Mouse (Mus musculus): ENCODE results near the gene Rasl11b. TPM values are rescaled to one million over a fixed set of nuclear protein-coding genes. Genes with fewer than 3 reads are reported as not detected.

Rasl11b gene
- polyA plus RNA-seq, 1 experiment from 2014 or later: 148 TPM

- no peak overlapping the region for H3K4me2 ChIP-seq
- H3K9me3 ChIP-seq: no peaks in the 10 kb centered on the region
- H3K9ac ChIP-seq: no peak overlapping the region
- no peak overlapping the region; the same call in 1 of the 2 replicates for H3K27ac ChIP-seq
- H3K27me3 ChIP-seq: no peaks in the 10 kb centered on the region
- WGBS: 57% methylated on average over 7 of the region's 7 CpGs
- no peak overlapping the region for H3K4me3 ChIP-seq
- peaks cover 75% of the 10 kb centered on the region for H3K4me1 ChIP-seq
- H3K36me3 ChIP-seq: no peaks in the 10 kb centered on the region
- ATAC-seq (ENCODE audit: insufficient number of reproducible peaks, insufficient read depth, low FRiP score, low TSS enrichment, low read depth): no peak
Observed at GRCm38 (mm10) chr5:74164547-74164946, 30.5 kb upstream of the Rasl11b start.

DNA sequence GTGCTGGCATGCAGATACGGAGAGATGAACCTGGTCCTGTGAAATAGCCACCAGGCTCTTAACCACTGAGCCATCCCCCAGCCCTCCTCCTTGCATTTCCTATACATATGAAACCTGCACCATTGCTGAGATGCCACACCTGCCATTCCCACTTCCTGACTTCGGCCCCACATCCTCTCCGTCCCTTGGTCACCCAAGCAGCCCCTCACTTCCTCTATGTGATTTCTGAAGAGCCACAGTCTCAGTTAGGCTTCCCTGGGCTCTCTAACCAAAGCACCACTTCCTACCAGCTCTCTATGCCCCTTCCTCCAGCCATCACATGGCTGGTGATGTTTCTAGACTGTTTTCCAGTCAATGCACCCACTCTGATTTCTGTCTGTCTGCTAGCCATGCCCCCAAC, 28.4 kb upstream of the Rasl11b start:
- ATAC-seq (ENCODE audit: insufficient number of reproducible peaks, insufficient read depth, low FRiP score, low TSS enrichment, low read depth): no peak
- H3K9me3 ChIP-seq: no peaks in the 10 kb centered on the region
- no peaks in the 10 kb centered on the region for H3K27me3 ChIP-seq
- H3K4me2 ChIP-seq: no peak overlapping the region
- H3K4me3 ChIP-seq: no peak overlapping the region
- WGBS: 78% methylated on average over 3 of the region's 3 CpGs
- H3K36me3 ChIP-seq: no peaks in the 10 kb centered on the region
- no peak overlapping the region for H3K27ac ChIP-seq
- H3K4me1 ChIP-seq: peaks cover 57% of the 10 kb centered on the region
- H3K9ac ChIP-seq: no peak overlapping the region

DNA sequence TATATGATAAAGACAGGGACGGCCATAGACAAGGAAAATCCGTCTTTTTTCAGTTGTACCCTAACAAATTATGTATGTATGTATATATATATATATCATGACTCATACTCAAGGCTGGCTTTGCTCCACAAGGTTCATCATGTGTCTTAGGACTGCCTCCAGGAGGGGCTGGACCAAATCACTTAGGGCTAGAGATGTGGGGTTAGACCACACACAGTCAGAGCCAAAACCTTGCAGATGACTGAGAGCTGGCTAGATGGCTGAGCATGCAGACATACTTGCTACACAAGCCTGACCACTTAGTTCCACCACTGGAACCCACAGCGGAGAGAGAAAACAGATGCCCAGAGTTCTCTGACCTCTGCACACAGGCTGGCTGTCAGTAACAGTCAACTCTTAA, 27.0 kb upstream of the Rasl11b start:
- H3K4me3 ChIP-seq: no peak overlapping the region
- H3K4me2 ChIP-seq: no peak overlapping the region
- no peak for ATAC-seq (ENCODE audit: insufficient number of reproducible peaks, insufficient read depth, low FRiP score, low TSS enrichment, low read depth)
- H3K9me3 ChIP-seq: no peaks in the 10 kb centered on the region
- H3K27ac ChIP-seq: no peak overlapping the region
- no peaks in the 10 kb centered on the region for H3K36me3 ChIP-seq
- peaks cover 57% of the 10 kb centered on the region for H3K4me1 ChIP-seq
- no peak overlapping the region for H3K9ac ChIP-seq
- 51% methylated on average over 3 of the region's 3 CpGs for WGBS
- H3K27me3 ChIP-seq: no peaks in the 10 kb centered on the region

DNA sequence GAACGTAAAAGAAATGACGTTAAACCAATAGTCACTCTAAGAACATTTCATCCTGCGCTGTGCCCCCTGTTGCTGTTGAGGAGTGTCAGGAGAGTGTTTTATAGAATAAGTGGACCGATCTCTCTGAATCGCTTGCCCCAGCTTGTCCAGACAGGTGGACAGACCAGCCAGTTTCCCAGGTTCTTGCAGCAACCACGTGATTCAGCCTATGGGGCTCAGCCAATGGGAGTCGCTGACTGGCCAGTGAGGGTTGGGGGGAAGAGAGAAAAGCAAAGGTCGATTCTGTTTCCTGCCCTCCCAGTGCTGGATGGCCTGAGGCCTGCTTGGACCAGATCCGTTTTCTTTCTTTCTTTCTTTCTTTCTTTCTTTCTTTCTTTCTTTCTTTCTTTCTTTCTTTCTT, 23.3 kb upstream of the Rasl11b start:
- H3K4me3 ChIP-seq: no peak overlapping the region
- H3K27ac ChIP-seq: peak overlapping the region; percentile 90
- H3K9me3 ChIP-seq: no peaks in the 10 kb centered on the region
- WGBS: 52% methylated on average over 9 of the region's 9 CpGs
- no peak for ATAC-seq (ENCODE audit: insufficient number of reproducible peaks, insufficient read depth, low FRiP score, low TSS enrichment, low read depth)
- no peak overlapping the region for H3K9ac ChIP-seq
- H3K36me3 ChIP-seq: no peaks in the 10 kb centered on the region
- H3K27me3 ChIP-seq: no peaks in the 10 kb centered on the region
- H3K4me2 ChIP-seq: no peak overlapping the region
- H3K4me1 ChIP-seq: peaks cover 72% of the 10 kb centered on the region

GRCm38 (mm10) chr5:74172208-74172607, 22.9 kb upstream of the Rasl11b start:
- Histone ChIP-seq H3K27ac (peak overlapping the region; percentile 90), H3K4me1 (peaks cover 76% of the 10 kb centered on the region), H3K4me2 (peak overlapping the region; percentile 38), H3K9ac (no peak overlapping the region), H3K36me3 (no peaks in the 10 kb centered on the region), H3K9me3 (no peaks in the 10 kb centered on the region), H3K27me3 (no peaks in the 10 kb centered on the region), H3K4me3 (no peak overlapping the region)
- 16% methylated on average over 12 of the region's 12 CpGs for WGBS
- ATAC-seq (ENCODE audit: insufficient number of reproducible peaks, insufficient read depth, low FRiP score, low TSS enrichment, low read depth): no peak

- Histone ChIP-seq H3K27me3 (no peaks in the 10 kb centered on the region), H3K27ac (peak overlapping the region; percentile 90), H3K9ac (no peak overlapping the region; the same call in 1 of the 2 replicates), H3K4me3 (no peak overlapping the region), H3K4me1 (peaks cover 71% of the 10 kb centered on the region), H3K36me3 (no peaks in the 10 kb centered on the region), H3K9me3 (no peaks in the 10 kb centered on the region), H3K4me2 (peak overlapping the region; percentile 38)
- 0 out of 2 replicates have a peak, but pooled peaks have one; percentile 26 for ATAC-seq (ENCODE audit: insufficient number of reproducible peaks, insufficient read depth, low FRiP score, low TSS enrichment, low read depth)
- WGBS: 40% methylated on average over 18 of the region's 18 CpGs
Observed at GRCm38 (mm10) chr5:74173162-74173844, 21.8 kb upstream of the Rasl11b start.

DNA sequence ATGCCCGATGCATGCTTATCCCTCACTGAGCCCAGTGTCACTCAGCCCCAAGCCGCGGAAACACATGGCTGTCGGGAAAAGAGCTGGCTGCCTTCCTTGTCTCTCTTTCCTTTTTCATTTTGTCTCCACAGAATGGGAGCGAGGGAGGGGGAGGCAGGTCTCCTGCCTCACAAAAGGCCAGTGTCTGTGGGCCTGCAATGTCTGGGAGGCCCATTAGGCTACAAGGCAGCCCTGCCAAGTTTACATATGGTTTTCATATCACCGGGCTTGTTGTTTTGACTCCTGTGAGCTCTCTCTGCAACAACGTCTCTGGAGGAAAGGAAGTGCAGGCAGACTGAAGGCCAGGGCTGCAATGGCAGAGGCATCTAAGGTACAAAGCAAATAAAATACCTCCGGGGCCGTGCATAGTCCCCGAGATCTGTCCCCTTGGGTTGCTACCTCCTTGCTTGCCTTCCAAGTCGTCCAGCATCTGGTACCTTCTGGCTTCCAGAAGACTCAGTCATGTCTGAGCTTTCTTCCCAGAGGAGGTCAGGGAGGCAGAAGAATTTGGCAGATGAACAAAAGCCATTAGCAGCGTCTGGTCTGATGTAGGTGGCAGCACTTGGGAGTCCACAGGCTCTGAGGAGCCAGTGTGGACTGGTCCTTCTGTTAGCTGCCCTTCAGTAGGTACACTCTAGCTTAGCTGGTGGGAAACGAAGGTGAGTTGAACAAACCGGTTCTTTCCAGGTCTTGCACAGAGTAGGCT, 19.4 kb upstream of the Rasl11b start:
- H3K4me3 ChIP-seq: no peak overlapping the region
- H3K27ac ChIP-seq: peak overlapping the region; percentile 91
- 0 out of 2 replicates have a peak overlapping the region, but pooled peaks have one; percentile 1 for H3K9ac ChIP-seq
- no peaks in the 10 kb centered on the region for H3K36me3 ChIP-seq
- peak overlapping the region; percentile 42 for H3K4me2 ChIP-seq
- no peaks in the 10 kb centered on the region for H3K9me3 ChIP-seq
- ATAC-seq (ENCODE audit: insufficient number of reproducible peaks, insufficient read depth, low FRiP score, low TSS enrichment, low read depth): 0 out of 2 replicates have a peak, but pooled peaks have one; percentile 17
- H3K27me3 ChIP-seq: no peaks in the 10 kb centered on the region
- peaks cover 74% of the 10 kb centered on the region for H3K4me1 ChIP-seq
- WGBS: 23% methylated on average over 14 of the region's 14 CpGs

GRCm38 (mm10) chr5:74180216-74180615, 14.9 kb upstream of the Rasl11b start:
- no peak overlapping the region for H3K9ac ChIP-seq
- WGBS: 37% methylated on average over 10 of the region's 10 CpGs
- H3K9me3 ChIP-seq: no peaks in the 10 kb centered on the region
- no peak for ATAC-seq (ENCODE audit: insufficient number of reproducible peaks, insufficient read depth, low FRiP score, low TSS enrichment, low read depth)
- peaks cover 61% of the 10 kb centered on the region for H3K4me1 ChIP-seq
- H3K4me2 ChIP-seq: no peak overlapping the region
- H3K27ac ChIP-seq: no peak overlapping the region
- H3K4me3 ChIP-seq: no peak overlapping the region
- no peaks in the 10 kb centered on the region for H3K36me3 ChIP-seq
- H3K27me3 ChIP-seq: no peaks in the 10 kb centered on the region

DNA sequence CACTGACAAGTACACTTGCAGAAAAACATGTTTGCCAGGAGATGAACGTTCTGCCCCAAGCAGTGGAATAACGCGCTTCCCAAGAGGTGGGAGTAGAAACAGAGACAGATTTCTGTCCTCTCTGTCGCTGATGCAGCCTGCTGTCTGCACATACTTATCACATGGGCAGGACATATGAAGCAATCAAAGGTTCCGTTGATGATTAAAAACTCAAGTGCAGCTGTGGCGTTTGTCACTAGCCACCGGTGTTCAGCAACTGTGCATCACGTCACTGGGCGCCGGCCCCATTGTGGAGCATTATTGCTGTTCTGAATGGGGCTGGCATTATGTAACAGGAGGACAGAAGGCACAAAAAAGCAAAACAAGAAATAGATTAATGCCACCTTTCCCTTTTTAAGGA, 12.0 kb upstream of the Rasl11b start:
- Histone ChIP-seq H3K4me1 (peaks cover 45% of the 10 kb centered on the region), H3K27me3 (no peaks in the 10 kb centered on the region)
- WGBS: 58% methylated on average over 10 of the region's 10 CpGs

GRCm38 (mm10) chr5:74184607-74185006, 10.5 kb upstream of the Rasl11b start:
- no peak for ATAC-seq (ENCODE audit: insufficient number of reproducible peaks, insufficient read depth, low FRiP score, low TSS enrichment, low read depth)
- no peak overlapping the region for H3K27ac ChIP-seq
- WGBS: 78% methylated on average over 9 of the region's 9 CpGs
- no peaks in the 10 kb centered on the region for H3K9me3 ChIP-seq
- no peak overlapping the region for H3K9ac ChIP-seq
- H3K4me1 ChIP-seq: peaks cover 38% of the 10 kb centered on the region
- no peak overlapping the region for H3K4me3 ChIP-seq
- H3K4me2 ChIP-seq: no peak overlapping the region
- no peaks in the 10 kb centered on the region for H3K36me3 ChIP-seq
- no peaks in the 10 kb centered on the region for H3K27me3 ChIP-seq

More for the DNA sequence above, 12.0 kb upstream of the Rasl11b start:
- Histone ChIP-seq H3K27ac (no peak overlapping the region), H3K4me3 (no peak overlapping the region), H3K9me3 (no peaks in the 10 kb centered on the region), H3K4me2 (no peak overlapping the region), H3K36me3 (no peaks in the 10 kb centered on the region), H3K9ac (no peak overlapping the region)
- no peak for ATAC-seq (ENCODE audit: insufficient number of reproducible peaks, insufficient read depth, low FRiP score, low TSS enrichment, low read depth)

DNA sequence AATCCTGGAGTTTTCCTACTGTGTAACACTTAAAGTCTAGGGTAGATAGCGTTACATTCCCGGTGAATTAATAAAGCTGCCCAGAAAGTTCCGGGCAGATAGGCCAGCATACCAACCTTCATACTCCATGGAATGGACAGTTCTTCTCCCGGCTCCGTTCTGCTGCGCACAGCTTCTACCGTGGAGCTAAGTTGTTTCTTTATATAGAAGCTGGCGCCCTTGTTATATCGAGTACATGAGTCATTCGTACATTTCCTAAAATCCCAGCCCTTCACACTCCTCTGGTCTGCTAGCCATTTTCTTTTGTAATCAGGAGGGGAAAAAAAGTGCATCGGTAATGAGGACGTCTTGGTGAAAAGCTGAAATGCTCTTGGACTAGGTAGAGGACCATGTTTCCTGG, 7.0 kb upstream of the Rasl11b start:
- H3K4me1 ChIP-seq: peaks cover 50% of the 10 kb centered on the region
- H3K9me3 ChIP-seq: no peaks in the 10 kb centered on the region
- H3K9ac ChIP-seq: no peak overlapping the region
- H3K4me3 ChIP-seq: no peak overlapping the region
- WGBS: 90% methylated on average over 12 of the region's 12 CpGs
- H3K36me3 ChIP-seq: no peaks in the 10 kb centered on the region
- H3K27me3 ChIP-seq: 0 out of 2 replicates have a peak, but pooled peaks cover 3% of the 10 kb centered on the region
- no peak for ATAC-seq (ENCODE audit: insufficient number of reproducible peaks, insufficient read depth, low FRiP score, low TSS enrichment, low read depth)
- no peak overlapping the region for H3K4me2 ChIP-seq
- no peak overlapping the region for H3K27ac ChIP-seq

GRCm38 (mm10) chr5:74188886-74189285, 6.2 kb upstream of the Rasl11b start:
- H3K27ac ChIP-seq: no peak overlapping the region
- no peak overlapping the region for H3K4me3 ChIP-seq
- no peaks in the 10 kb centered on the region for H3K9me3 ChIP-seq
- 87% methylated on average over 8 of the region's 8 CpGs for WGBS
- H3K4me1 ChIP-seq: peaks cover 51% of the 10 kb centered on the region
- ATAC-seq (ENCODE audit: insufficient number of reproducible peaks, insufficient read depth, low FRiP score, low TSS enrichment, low read depth): no peak
- 0 out of 2 replicates have a peak, but pooled peaks cover 3% of the 10 kb centered on the region for H3K27me3 ChIP-seq
- H3K4me2 ChIP-seq: no peak overlapping the region
- no peaks in the 10 kb centered on the region for H3K36me3 ChIP-seq
- H3K9ac ChIP-seq: no peak overlapping the region

All from embryonic facial prominence, embryonic 13.5 days (tissue).